Mouse (Mus musculus): ENCODE data around the gene Ppp1r12c.

DNA sequence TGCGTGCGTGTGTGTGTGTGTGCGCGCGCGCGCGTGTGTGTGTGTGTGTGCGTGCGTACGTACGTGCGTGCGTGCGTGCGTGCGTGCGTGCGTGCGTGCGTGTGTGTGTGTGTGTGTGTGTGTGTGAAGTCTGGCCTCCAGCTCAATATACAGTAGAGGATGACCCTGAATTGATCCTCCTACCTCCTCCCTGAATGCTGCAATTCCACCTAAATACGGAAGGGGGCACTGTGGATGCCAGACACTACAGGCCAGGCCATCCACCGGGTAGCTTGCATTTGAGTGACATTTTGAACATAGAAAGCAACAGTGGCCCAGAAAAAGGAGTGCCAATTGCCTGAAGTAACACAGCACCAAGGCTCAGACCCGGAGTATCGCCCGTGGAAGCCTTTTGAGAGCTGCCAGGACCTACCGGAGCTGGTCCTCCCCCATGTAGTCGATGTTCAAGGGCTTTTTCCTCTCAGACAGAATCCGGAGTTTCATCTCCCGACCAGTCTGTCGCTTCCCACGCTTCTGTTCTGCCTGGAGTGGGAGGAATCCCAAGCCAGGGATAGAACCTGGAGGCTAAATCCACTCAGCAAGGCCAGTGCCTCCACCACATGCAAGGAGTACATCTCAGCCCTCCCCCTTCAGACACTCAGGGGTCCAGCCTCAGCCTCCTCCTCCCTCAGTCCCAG lies 6.7 kb upstream of the Ppp1r12c start:
- no peak for TF ChIP-seq POLR2A (IDR thresholded peaks at IDR 0.05; ENCODE audit: low read depth, low read length)
- TF ChIP-seq CTCF (IDR thresholded peaks at IDR 0.05; ENCODE audit: extremely low read depth, insufficient read length, insufficient replicate concordance, low read depth, low read length): no peak
